Mouse (Mus musculus) G1E (cell line): ENCODE data around the gene Cfap221.

ENCODE experiments used
- CTCF ChIP-seq: IDR thresholded peaks from 2 replicates; pipeline ENCODE4 v1.5.1; 2012; ENCODE audit warnings: low read depth, low read length, inconsistent platforms, mixed read lengths
- POLR2AphosphoS5 ChIP-seq: IDR thresholded peaks from 2 replicates; pipeline ENCODE4 v1.6.1; 2012; ENCODE audit warnings: low read depth, low read length, inconsistent platforms; ENCODE audit not compliant: insufficient replicate concordance

DNA sequence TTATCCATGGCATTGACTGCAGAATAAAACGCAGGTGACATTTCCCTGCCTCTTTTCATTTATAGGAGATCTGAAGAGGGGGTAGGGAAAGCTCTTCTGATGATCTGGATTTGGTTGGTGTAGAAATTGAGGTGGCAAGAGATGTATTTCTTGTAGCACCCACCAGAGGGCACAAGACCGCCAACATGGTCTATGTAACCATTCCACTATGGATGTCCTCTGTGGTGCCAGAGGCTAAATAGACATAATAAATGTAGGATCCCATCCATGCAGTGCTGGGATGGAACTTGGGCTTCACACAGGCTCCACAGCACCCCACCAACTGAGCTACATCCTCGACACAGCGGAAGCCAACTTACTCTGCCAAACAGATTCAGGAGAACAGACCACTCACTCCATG is 77.7 kb downstream of the Cfap221 start:
- peak; percentile 57 for TF ChIP-seq CTCF
- TF ChIP-seq POLR2AphosphoS5, result no peak
